Mouse (Mus musculus): ENCODE measurements around the gene Fezf1.

Fezf1 gene

GRCm38 (mm10) chr6:23246790-23247511 is 1.2 kb downstream of the Fezf1 start:
- no peak for DNase-seq

GRCm38 (mm10) chr6:23246061-23246789 is 1.9 kb downstream of the Fezf1 start:
- no peak for DNase-seq

- DNase-seq: no peak
Observed at GRCm38 (mm10) chr6:23245545-23246011, 2.6 kb downstream of the Fezf1 start.

GRCm38 (mm10) chr6:23245121-23245520 is 3.0 kb downstream of the Fezf1 start:
- no peak for DNase-seq

- DNase-seq: no peak
Observed at GRCm38 (mm10) chr6:23243821-23244760, 4.1 kb downstream of the Fezf1 start.

GRCm38 (mm10) chr6:23211499-23211898 is 36.7 kb downstream of the Fezf1 start:
- no peak for DNase-seq

GRCm38 (mm10) chr6:23207791-23208190 is 40.4 kb downstream of the Fezf1 start:
- no peak for DNase-seq

GRCm38 (mm10) chr6:23202630-23203029 is 45.5 kb downstream of the Fezf1 start:
- peak; percentile 49 for DNase-seq

Measured in cerebellum, adult 11 months (tissue).